Mouse (Mus musculus): ENCODE measurements at regions not wholly inside any gene's neighbourhood (a gene's known extent, or its start where the extent isn't known, plus 50 kb on each side); places are given as distances from the start of the nearest gene placed in this dataset.
"Not testable (repeated sequence)": the region's sequence is repeated elsewhere in the genome, so short reads cannot be mapped to it uniquely, and the experiment has no call there.

DNA sequence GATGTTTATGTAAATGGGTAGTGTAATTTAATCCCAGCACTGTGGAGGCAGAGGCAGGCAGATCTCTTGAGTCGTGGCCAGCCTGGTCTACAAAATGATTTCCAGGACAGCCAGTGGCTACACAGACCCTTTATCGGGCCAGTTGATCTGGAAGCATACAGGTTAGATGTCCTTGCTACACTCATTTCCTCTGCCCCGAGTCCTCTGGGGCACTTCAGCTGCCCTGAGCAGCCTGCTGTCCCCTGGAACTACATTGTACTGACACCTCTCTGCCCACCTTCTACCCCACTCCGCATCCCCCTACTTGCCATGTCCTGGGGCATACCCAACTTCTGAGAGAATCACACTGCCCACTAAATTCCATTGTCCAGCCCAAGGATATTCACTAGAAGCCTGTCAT, 60.6 kb upstream of the Helt start:
- intact Hi-C loops (cut with DNase I; ENCODE audit: low total_unique reads): no loop called here
- DNase-seq: no peak

DNA sequence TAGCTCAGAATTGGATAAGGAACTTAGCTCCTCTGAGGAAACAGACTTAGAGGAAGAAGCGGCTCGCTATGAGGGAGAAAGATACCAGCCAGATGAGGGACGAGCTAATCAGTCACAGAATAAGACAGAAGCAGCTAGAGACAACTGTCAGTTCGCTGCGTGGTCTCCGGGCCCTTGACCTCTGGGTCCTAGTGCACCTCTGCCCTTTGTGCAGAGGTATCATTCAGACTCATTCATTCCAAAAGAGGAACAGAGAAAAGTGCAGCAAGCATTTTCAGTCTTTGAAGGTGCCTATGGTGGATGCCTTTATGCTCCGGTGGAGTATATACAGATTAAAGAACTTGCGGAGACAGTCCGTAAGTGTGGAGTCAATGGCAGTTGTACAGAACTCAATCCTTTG, 63.5 kb upstream of the Helt start:
- intact Hi-C loops (cut with DNase I; ENCODE audit: low total_unique reads); DNase-seq: not testable (repeated sequence)

DNA sequence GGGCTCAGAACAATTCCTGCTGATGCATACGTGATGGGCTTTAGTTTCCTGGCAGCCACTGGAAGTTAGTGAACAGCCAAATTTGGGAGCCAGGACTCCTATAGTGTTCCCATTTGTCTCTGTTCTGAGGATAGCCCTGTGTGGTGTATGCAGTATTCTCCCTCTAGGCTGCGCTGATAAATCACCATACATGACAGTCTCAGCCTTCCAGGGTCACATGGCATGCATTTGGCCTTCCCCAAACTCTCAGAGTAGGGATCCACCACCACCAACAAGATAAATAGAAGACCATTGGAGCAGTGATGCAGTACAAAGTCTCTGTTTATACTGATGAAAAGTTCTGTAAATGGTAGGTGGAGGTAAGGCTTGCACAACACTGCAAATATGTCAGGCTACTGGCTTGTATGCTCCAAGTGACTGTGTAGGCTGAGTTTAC, 68.4 kb upstream of the Helt start:
- DNase-seq: no peak
- intact Hi-C loops (cut with DNase I; ENCODE audit: low total_unique reads): no loop called here

DNA sequence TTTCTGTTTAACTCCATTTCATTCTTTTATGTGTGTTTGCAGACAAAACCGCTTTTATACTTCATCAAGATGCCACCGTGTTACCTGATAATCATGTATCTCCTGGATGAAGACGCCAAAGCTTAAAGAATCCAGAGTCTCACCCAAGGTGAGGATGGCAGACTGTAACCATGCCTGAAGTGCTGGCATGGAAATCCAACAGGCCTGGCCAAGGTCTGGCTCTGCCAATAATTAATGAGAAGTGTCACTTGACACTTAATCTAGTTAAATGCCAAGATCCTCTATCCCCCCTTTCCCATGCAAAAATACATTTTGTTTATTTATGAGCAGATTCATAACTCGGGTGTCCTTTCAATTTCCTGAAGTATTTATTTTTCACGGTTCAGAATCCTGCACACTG, 71.2 kb upstream of the Helt start:
- no peak for DNase-seq
- intact Hi-C loops (cut with DNase I; ENCODE audit: low total_unique reads): no loop called here

DNA sequence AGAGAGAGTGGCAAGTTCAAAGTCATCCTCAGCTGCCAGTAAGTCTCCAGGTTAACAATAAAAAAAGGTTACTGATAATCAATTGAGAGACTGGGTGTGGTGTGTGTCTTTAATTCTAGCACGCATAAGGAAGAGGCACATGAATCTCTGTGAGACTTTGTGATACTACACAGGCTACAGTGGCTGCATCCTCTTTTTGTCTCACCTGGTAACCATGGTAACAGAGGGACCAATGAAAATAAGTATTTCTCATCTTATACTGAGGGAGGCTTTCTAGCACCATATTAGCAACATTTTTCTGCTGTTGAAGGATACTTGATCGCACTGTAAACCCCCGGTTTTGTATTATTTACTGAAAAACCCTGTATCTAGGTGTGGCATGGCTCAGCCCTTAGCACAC, 72.7 kb upstream of the Helt start:
- intact Hi-C loops (cut with DNase I; ENCODE audit: low total_unique reads): no loop called here

DNA sequence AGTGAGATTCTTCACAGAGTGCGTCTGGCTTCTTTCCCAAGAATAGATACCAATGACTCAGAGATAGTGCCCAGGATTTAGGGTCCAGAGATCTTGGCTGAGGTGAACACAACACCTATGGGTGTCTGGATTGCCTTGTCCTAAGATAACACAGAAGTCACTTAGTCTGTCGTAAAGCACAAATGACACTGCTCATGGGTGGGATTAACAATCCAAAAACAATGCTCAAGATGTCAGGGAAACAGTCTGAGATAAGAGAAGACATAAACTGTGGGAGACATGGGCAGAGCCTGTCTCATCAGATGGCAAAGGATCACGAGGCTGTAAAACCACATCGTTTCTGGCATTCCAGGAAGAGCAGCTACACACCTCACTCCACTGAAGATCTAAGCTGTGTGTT, 79.6 kb upstream of the Helt start:
- DNase-seq: no peak
- intact Hi-C loops (cut with DNase I; ENCODE audit: low total_unique reads): no loop called here

More for the DNA sequence above, 72.7 kb upstream of the Helt start:
- no peak for DNase-seq

DNA sequence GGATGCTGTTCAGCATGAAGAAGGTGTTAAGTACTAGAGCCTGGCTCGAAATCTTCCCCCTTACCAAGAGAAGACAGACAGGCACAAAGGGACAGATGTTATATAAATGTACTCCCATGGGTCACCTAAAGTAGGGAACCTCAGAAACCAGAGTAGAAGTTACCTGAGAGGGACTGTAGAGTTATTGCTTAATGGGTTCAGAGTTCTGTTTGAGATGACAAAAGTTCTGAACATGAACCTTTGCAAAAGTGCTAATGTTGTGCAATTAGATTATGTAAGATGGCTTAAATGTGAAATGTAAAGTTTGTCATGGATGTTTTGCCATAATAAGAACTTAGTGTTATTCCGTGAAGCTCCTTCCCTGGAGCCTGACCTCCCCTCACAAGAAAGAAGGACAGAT, 81.5 kb upstream of the Helt start:
- no peak for DNase-seq
- intact Hi-C loops (cut with DNase I; ENCODE audit: low total_unique reads): no loop called here

DNA sequence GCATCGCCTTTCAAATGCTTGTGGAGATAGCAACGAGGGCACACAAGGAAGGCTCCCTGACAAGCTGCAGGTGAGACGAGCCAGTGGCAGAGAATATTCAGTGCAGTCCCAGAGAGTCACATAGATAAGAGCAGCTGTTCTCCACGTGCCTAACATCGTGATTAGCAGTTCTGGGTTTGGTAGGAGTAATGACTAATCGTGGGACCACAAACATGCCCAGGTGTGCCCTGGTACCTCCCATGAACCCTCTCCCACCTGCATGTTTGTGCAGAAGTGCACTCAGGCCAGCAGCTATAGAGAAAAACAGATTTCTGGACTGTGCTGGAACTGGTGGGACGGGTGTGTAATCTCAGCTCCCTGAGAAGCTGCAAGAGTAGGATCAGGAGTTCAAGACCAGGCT, 85.9 kb upstream of the Acsl1 start:
- intact Hi-C loops (cut with DNase I; ENCODE audit: low total_unique reads): no loop called here
- DNase-seq: no peak

DNA sequence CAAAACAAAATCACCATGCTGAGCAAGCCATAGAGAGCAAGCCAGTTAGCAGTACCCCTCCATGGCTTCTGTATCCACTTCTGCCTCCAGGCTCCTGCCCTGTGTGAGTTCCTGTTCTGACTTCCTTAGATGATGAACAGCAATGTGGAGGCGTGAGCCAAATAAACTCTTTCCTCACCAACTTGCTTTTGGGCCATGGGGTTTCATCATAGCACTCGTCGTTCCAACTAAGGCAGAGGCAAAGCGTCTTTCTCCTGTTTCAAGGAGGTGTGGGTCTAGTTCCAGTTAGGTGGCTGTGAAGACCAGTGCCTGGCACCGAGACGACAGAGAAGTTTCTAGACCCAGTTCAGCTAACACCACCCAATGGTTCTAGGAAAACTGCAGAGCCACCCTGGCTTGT, 85.0 kb upstream of the Acsl1 start:
- DNase-seq: no peak
- intact Hi-C loops (cut with DNase I; ENCODE audit: low total_unique reads): no loop called here

DNA sequence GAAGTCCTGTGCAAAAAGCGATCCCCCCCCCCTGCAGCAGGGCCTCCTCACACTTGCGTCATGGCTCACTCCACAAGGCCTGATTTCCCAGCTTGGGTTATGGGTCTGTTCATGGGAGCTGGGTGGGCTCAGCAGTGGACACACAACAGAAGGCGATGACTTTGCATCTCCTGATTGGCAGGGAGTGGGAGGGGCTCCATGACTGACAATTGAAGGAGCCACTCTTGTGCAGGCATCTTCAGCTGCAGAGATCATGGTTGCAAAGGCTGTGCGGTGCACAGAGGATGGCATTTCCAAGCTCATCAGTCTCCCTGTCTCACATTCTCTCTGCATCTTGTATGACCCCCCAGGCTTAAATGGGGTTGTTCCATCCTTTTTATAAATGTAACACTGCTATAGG, 84.3 kb upstream of the Acsl1 start:
- intact Hi-C loops (cut with DNase I; ENCODE audit: low total_unique reads): no loop called here
- no peak for DNase-seq

DNA sequence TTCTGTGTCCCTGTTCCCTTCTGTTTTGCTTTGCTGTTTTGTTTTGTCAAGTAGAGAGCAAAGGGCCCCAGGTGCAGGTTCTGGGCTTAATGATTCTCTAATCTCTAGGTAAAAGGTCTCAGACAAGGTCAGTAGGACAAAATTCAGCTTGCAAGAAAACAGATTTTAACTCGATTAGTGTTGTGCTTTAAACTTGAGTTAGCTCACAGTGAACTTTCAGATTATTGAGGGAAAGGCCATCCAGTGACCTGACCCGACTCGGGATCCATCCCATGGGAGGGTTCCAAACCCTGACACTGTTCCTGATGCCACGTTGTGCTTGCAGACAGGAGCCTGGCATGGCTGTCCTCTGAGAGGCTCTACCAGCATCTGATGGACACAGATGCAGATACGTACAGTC, 83.8 kb upstream of the Acsl1 start:
- intact Hi-C loops (cut with DNase I; ENCODE audit: low total_unique reads): no loop called here

DNA sequence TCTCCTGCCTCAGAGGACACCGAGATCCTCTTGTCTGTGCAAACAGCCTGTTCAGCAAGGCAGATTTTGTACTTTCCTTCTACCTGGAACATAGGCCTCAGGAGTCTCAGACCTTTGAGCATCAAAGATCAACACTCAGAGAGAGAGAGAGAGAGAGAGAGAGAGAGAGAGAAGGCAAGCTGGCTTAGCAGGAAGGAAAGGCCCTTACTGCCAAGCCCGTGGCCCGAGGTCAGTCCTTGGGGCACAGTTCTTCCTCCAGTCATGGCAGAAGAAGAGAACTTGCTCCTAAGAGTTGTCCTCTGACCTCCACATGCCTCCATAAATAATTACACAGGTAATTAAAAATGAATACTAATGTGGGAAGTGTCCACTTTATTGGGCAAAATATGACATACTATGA, 82.4 kb upstream of the Acsl1 start:
- intact Hi-C loops (cut with DNase I; ENCODE audit: low total_unique reads): no loop called here

More for the DNA sequence above, 83.8 kb upstream of the Acsl1 start:
- DNase-seq: no peak

DNA sequence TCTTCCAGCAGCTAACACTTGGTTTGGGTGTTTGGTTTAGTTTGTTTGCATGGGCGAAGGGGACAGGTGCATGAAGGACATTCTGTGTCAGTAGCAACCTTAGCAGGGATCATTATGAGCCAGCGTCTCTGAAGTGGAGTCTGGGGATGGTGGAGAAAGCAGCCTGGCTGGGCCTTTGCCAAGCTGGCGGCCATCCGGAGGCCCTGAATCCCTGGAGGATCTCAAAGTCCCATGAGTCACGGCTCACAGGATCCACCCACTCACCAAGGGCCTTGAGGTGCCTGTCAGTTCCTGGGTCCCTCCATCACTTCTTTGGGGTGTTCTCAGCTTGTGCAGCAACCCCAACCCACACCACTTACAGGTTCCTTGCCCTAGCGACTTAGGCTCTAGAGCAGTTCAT, 80.4 kb upstream of the Acsl1 start:
- intact Hi-C loops (cut with DNase I; ENCODE audit: low total_unique reads): no loop called here
- no peak for DNase-seq

More for the DNA sequence above, 82.4 kb upstream of the Acsl1 start:
- DNase-seq: no peak

DNA sequence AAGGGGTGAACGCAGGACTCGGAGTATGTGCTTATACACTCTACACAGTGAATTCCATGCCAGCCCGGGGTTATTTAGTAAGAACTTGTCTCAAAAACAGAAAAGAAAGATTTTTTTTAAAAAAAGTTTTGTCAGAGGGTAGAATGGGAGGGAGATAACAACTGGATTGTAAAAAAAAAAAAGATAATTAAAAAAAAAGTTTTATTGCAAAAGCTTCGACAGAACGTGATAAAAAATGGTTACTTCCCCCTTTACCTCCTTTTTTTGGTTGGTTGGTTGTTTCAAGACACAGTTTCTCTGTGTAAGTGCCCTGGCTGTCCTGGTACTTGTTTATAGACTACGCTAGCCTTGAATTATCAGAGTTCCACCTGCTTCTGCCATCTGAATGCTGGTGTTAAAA, 79.2 kb upstream of the Acsl1 start:
- DNase-seq: no peak
- intact Hi-C loops (cut with DNase I; ENCODE audit: low total_unique reads): no loop called here

DNA sequence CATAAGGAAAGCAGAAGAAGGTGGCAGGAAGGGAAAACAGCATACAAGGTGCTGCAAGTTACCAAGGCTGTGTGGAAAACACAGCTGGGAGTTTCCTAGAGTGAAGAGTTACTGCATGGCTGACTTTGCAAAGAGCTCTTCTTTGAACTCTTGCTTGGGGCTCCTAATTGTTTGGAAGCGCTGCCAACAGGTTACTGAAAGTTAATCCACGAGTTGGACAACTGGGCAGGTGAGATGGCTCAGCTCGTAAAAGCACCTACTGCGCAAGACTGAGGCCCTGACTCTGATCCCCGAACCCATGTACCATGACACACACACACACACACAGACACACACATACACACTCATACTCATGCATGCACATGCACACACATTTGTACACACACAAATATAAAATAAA, 77.5 kb upstream of the Acsl1 start:
- intact Hi-C loops (cut with DNase I; ENCODE audit: low total_unique reads): no loop called here

DNA sequence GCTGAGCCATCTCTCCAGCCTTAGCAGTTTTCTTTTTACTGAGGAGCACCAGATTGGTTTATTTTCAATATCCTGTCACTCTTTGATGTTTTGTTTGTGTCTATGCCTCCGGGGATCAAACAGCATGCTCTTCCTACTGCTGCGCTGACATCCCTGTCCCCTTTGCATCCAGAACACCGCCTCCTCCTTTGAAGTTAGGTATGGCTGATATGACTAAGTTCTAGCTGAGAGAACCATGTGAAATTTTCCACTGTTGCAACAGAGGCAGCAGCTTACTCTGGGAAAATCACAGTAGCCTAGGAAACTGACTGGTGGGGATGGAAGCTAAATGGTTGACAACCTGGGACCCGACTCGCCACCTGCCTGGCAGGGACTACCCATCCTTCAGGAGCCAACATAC, 76.1 kb upstream of the Acsl1 start:
- no peak for DNase-seq

More for the DNA sequence above, 77.5 kb upstream of the Acsl1 start:
- no peak for DNase-seq

DNA sequence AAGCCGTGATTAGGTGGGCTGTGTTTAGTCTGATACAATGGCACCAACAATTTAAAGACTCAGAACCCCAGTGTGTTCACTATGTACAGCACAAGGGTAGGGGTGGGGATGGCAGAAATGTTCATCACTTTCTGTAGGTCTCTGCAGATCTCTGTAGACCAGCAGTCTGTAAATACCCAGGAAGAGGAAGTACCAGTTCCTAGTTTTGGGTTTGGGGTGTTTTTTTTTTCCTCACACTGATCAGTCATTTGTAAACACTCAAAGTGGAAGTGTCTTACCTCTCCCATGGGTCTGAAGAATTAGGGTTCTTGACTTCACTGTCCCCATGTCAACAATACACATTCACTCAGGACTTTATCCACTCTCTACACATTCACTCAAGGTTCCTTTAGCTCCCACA, 75.5 kb upstream of the Acsl1 start:
- no peak for DNase-seq
- intact Hi-C loops (cut with DNase I; ENCODE audit: low total_unique reads): no loop called here

More for the DNA sequence above, 76.1 kb upstream of the Acsl1 start:
- intact Hi-C loops (cut with DNase I; ENCODE audit: low total_unique reads): no loop called here

DNA sequence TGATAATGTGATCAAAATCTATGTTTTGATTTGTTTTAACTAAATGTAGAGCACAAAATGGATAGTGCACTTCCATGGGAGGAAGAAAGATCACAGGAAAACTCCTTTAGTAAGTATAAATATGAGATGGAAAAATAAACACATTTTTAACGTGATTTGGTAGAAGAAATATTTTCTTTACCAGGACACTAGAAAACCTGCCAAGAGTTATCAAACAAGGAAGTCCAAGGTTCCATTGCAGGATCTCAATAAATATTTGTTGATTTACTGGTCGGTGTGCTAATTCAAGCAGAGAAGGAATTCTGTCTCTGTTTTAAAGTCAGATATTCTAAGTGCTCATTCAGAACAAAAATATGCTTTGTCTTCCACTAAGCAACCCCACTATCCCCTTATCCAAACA, 73.8 kb upstream of the Acsl1 start:
- no peak for DNase-seq
- intact Hi-C loops (cut with DNase I; ENCODE audit: low total_unique reads): no loop called here

DNA sequence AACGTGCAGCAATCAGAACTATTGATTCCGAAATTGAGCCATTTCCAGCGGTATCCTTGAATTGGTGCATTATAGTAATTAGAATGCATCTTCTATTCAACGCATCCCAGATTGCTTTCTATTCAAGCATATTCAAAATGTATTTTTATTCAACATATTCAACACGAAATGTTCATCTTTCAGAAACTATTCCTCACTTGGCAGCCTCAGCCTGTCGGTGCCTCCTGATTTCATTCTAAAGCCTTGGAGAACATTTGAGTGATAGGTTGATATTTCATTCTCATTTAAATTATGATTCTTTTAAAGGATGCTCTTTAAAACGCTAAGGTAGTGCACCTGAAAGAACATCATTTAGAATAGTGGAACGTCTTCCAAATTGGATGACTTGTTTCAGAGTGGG, 73.1 kb upstream of the Acsl1 start:
- intact Hi-C loops (cut with DNase I; ENCODE audit: low total_unique reads): no loop called here
- DNase-seq: no peak

DNA sequence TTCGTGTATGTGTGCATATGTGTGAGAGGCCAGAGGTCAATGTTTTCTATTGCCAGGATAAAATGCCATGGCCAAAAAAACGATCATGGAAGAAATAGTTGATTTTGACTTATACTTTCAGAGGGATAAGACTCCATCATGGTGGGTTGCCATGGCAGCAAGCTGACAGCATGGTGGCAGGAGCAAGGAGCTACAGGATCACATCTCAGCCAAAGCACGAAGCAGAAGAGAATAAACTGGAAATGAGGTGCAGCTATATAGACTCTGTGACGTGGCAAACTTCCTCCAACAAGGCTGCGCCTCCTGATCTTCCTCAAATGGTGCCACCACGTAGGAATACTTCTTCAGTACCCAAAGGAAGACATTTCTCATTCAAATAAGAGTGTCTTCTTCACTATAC, 70.2 kb upstream of the Acsl1 start:
- intact Hi-C loops (cut with DNase I; ENCODE audit: low total_unique reads): no loop called here
- no peak for DNase-seq

DNA sequence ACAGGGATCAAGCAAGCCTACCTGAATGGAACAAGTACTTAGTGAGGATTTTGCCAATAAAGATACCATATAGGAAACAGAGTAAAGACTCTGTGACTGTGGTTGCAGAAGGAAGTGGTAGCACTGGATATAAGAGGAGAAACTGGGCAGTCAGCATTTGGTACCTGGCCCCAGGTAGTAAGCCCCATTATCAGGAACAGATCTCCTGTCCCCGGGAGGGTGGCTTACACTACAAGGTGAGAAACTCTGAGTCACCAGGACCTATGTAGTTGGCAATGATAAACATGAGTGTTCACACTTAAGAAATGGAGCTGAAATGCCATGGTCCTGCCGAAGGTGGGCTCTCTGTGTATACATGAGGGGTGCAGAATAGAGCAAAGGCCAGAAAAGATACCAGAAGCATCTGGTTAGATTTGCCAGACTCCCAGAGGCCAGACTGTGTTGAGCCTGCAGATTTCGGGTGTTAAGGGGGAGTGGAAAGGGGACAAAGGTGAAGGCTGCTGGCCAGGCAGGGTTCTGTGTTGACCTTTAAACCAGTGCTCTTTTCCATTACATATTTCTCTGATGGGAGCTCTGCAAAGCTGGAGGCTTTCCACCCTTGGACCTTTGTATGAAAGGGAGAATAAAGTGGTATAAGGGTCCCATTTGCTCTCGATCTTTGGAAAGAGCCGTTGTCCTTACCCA, 66.8 kb upstream of the Acsl1 start:
- intact Hi-C loops (cut with DNase I; ENCODE audit: low total_unique reads): no loop called here
- DNase-seq: no peak

DNA sequence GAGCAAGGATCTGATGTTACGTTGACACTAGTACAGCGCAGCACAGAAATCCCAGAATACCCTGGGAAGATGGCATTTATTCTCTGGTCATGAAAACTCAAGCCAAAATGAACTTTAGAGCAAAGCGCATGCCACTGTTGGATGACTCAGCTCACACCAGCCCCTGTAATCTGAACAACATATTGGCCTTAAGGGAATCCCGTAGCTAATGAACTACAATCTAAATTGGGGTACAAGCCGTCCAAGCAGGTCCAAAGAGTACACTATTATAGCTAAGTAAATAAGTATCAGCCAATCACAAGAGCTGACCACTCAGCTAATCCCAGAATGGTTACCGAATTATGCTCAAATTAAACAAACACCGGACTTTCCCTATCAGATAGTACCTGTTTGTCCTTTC, 62.0 kb upstream of the Acsl1 start:
- DNase-seq: no peak
- intact Hi-C loops (cut with DNase I; ENCODE audit: low total_unique reads): no loop called here
